Mouse (Mus musculus) liver, postnatal 0 days (tissue): ENCODE measurements around the gene Ercc6.

Experiments
- CTCF ChIP-seq: sonication (generic); IDR thresholded peaks from 2 replicates; pipeline ENCODE4 v1.5.1; 2016; ENCODE audit warnings: antibody characterized with exemption, low read depth
- EP300 ChIP-seq: IDR thresholded peaks from 2 replicates; pipeline ENCODE4 v1.6.1; 2016; ENCODE audit warnings: antibody characterized with exemption, low read depth, mild to moderate bottlenecking

- TF ChIP-seq CTCF (no peak), EP300 (no peak)
Observed at GRCm38 (mm10) chr14:32590377-32590776, 77.1 kb downstream of the Ercc6 start.
